Mouse (Mus musculus): ENCODE data around the gene Wdr59.

The Wdr59 gene

GRCm38 (mm10) chr8:111493176-111493575 lies 28.7 kb downstream of the Wdr59 start:
- DNase-seq (ENCODE audit: low read depth, low spot score): no peak

GRCm38 (mm10) chr8:111492508-111492907 lies 29.4 kb downstream of the Wdr59 start:
- no peak for DNase-seq (ENCODE audit: low read depth, low spot score)

DNA sequence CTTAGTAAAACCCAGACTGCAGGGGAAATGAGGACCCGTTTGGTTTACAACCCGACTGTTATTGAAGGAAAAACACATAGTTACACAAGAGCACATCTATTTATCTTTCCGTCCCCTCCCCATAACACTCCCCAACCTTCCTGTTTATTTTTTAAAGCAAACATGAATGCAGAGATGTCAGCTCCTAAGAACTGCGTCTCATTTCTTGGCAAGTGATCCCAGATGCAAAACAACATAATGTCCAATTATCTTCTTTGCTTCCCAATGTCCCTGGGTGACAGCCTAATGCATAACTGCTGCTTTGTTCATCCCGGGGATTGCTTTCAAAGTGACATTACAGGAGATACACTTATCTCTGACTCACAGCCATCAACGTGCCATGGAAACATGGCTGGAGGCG lies 30.7 kb downstream of the Wdr59 start:
- no peak for DNase-seq (ENCODE audit: low read depth, low spot score)

- DNase-seq (ENCODE audit: low read depth, low spot score): no peak
These were observed 31.8 kb downstream of the Wdr59 start for GRCm38 (mm10) chr8:111490034-111490591.

DNA sequence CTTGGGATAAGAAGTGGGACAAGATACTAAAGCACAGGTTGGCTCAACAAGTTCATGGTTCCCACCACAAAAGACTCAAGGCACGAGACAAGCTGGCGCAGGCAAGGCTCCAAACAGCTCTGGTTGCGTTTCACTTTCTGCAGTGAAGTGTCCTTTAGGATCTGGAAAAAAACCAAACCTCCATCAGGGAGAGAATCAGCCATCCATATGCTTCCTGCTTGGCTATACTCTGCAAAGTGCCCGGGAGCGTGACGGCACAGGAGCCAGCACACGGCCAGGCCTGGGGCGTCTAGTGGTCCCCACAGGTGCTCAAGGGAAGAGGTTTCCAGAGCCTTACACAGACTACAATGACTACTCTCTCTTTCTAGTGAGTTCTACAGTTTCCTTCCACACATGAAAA lies 41.2 kb downstream of the Wdr59 start:
- no peak for DNase-seq (ENCODE audit: low read depth, low spot score)

- DNase-seq (ENCODE audit: low read depth, low spot score): no peak
These were observed 44.0 kb downstream of the Wdr59 start for GRCm38 (mm10) chr8:111477761-111478465.

DNA sequence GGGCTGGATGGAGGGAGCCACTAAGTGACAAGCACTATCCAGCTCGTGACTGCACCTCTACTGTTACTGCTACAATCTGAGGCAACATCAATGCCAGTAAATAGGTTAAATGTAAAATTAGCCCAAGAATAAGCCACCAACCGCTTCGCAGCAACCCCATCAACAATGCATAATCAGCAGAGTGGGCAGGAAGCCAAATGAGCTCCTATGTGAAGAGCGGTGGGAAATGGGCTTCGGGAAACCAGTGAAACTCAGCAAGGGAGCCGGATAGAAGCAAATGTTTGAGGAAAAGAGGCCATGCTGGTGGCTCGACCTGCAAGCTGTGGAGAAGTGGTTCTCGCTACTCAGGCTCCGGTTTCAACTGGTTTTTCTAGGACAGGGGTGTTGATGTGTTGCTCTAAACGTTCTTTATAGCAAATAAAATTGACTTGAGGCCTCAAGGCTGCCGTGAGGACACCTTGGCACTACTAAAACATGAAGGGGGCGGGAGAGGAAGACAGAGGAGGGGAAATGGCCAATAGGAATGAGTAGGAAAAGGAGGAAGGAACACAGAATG lies 50.3 kb downstream of the Wdr59 start:
- DNase-seq (ENCODE audit: low read depth, low spot score): no peak

DNA sequence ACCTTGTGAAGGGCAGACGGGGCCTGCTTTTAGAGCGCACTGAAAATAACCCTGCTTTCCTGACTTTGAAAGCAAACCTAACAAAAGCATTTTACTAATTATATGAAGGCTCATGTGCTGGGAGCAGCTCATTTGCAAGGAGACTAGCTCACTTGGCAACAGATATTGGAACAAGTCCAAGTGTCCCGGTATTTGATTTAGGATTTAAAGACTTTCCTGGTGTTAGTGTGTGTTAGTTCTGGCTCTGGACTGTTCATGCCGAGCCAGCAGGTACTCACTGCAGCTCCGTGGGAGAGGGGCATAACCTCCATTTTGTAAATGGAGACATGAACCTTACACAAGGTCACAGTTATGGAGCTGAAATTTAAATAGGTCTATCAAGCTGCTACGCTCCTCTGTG lies 52.9 kb downstream of the Wdr59 start:
- DNase-seq (ENCODE audit: low read depth, low spot score): no peak

DNA sequence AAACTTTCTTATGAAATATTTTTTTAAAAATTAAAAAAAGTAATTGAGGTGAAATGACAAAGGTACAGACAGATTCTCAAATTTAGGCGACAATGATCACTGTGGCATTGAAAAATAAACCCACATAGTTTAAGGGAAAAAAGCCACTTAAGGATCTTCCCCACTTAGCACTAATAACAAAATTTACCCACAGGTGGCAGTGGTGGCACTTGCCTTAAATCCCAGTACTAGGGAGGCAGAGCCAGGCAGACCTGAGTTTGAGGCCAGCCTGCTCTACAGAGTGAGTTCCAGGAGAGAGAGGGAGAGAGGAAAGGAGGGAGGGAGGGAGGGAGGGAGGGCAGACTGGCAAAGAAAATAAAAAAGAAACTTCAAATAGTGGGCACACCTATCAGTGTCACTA lies 56.6 kb downstream of the Wdr59 start:
- DNase-seq (ENCODE audit: low read depth, low spot score): no peak

DNA sequence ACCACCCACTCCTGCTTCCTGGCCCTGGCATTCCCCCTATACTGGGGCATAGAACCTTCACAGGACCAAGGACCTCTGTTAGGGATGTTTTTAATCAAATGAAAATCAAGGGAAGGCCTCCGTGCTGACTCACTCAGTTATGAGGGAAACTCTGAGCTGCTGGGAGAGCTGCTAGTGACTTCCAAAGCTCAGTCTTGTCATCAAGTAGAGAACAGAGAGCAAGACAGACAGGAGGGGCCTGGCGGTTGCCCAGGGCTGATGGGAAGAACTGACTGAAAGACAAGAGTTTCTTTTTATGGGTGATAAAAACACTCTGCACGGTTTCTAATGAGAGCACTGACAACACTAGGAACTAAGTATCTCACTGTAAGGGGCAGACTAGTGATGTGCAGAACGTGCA lies 57.4 kb downstream of the Wdr59 start:
- DNase-seq (ENCODE audit: low read depth, low spot score): no peak

- DNase-seq (ENCODE audit: low read depth, low spot score): no peak
These were observed 72.2 kb downstream of the Wdr59 start for GRCm38 (mm10) chr8:111449671-111450070.

DNA sequence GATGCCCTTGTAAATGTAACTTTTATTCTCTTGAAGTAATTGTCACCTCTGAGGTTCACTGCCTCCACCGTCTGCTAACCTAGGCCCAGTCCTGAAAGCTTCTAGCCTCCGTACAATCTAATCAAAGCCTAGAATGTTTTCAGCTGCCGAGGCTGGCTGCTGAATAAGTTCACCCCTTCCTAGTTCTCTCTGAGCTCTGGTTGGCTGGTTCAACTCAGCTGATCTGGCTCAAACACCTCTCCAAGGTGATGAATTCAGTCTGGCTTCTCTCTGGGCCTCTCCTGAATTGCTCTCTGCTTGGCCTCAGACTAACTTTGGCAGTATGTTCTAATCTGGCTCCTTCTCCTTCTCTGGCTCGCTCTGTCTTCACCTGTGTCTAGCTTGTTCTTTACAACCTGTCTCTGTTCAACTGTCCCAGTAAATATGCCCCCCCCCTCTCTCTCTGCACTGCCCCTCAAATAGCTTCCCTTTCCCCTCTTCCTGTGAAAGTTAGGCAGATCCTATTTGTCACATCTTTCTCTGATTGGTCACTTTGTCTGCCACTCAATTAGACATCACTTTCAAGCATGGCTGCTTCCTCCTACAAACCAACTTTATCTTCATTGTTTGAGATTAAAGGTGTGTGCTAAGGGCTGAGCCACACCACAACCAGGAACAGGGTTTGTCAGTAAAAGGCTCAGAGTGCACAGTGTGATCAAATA lies 75.8 kb downstream of the Wdr59 start:
- peak; percentile 40 for DNase-seq (ENCODE audit: low read depth, low spot score)

DNA sequence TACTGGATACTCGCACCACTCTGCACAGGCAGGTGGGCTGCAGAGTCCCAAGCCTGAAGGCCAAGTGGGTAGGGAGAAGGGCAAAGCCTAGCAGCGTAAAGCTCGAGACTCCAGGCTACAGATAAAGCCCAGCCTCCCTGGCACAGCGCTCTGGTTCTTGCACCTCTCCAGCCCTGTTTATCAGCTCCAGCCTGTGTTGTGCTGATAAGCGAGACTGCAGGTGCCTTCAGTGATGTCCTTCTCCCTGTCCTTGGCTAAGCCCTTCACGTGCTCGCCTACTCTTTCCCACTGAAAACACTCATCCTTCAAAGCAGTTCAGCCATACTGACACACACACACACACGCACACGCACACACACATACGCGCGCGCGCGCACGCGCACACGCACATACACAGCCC lies 76.3 kb downstream of the Wdr59 start:
- DNase-seq (ENCODE audit: low read depth, low spot score): peak; percentile 20

GRCm38 (mm10) chr8:111444245-111444644 lies 77.6 kb downstream of the Wdr59 start:
- no peak for DNase-seq (ENCODE audit: low read depth, low spot score)

DNA sequence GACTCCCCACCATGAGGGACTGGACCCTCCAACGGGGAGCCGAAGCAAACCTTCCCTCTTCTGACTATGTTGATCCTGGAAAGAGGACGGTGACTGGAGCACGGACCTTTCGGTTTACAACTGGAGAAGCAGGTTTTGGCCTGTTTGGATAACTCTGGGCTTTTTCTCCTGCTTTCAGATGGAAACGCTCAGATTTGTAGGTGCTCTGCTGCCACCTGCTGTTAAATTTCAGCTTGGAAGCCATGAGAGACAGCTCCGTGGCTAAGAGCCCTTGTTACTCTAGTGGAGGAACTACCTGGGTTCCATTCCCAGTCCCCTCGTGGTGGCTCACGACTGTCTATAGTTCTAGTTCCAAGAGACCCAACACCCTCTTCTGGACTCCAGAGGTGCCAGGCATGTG lies 82.7 kb downstream of the Wdr59 start:
- DNase-seq (ENCODE audit: low read depth, low spot score): peak; percentile 80

DNA sequence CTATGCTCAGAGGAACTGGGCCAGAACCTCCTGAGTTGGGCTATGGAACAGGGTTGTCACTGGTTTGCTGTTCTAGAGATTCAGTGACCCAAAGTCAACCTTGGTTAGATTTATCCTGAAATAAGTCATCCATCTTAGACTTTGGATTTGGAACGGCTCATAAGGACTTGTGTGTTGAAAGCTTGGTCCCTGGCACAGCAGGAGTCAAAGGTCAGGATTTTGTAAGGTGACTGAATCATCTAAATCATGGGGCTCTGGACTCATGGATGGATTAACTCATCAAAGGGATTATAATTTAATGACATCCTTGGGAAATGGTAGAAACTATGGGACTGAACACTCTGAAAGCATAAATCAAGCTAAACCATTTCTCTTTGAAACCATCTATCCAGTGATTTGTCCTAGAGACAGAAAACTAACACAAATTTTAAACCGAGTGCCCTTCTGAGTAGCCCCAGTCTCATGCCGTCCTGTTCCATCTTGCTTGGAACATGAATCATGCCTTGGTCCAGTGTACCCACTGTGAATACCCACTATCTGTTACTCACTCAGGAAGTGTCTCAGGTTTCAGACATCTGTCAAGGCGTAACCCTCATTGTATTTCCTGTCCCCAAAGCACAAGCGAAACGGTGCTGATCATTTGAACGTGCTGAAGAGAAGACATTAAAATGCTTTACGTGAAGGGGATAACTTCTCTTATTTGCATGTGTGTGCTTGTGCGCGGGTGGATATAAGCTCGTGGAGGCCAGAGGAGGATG lies 86.6 kb downstream of the Wdr59 start:
- DNase-seq (ENCODE audit: low read depth, low spot score): no peak

- DNase-seq (ENCODE audit: low read depth, low spot score): no peak
These were observed 97.2 kb downstream of the Wdr59 start for GRCm38 (mm10) chr8:111424646-111425045.

DNA sequence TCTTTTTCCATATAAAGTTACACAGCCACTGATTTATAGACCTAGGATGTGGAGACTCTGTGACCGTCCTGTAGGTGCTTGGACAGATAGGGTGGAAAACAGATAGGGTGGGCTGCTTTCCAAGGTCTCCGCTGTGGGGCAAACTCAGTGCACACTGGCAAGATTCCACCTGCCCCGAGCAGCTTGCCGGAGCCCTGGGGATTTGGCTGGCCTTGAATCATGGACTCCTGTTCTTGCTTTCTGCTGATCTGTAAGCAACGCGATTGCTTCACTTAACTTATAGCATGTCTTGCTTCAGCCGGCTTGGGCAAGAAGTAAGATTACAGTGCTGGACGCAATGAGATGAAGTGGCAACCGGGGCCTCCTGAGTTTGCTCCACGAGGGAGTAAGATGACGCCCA lies 97.7 kb downstream of the Wdr59 start:
- DNase-seq (ENCODE audit: low read depth, low spot score): no peak

DNA sequence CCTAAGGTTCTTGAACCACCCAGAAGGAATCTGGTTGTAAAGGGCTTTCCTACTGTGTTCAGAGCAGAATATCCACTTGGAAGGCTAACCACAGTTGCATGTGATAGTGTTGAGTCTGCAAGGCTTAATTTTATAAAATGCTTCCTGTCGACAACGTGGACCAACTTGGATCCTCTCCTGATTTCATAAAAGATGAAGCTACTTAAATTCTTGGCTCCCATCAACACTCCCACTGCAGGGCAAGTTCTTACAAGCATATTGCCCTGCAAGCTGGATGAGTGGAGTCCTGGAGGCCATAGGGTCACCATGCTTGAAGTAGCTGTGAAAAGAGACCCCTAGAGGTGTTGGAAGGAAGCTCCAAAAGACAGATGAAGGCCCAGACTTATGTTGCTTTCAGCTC lies 99.3 kb downstream of the Wdr59 start:
- no peak for DNase-seq (ENCODE audit: low read depth, low spot score)

DNA sequence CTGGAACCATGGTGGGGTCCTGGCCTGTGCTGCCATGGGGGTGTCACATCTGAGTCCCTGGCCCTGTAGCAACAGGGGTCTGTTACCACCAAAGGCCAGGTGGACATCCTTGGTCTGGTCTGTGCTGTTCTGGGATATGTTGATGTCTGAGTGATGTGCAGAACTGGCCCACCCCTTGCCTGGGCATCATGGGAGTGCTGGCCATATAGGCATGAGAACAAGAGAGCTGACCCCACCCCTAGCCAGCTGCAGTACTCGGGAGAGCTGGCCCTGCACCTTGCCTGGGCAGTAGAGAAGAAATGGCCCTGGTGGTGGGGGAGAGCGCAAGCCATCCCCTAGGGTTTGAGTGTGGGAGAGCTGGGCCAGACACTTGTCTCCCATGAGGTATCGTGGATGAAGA lies 102.7 kb downstream of the Wdr59 start:
- DNase-seq (ENCODE audit: low read depth, low spot score): no peak

- no peak for DNase-seq (ENCODE audit: low read depth, low spot score)
These were observed 103.3 kb downstream of the Wdr59 start for GRCm38 (mm10) chr8:111418601-111419000.

- DNase-seq (ENCODE audit: low read depth, low spot score): no peak
These were observed 104.7 kb downstream of the Wdr59 start for GRCm38 (mm10) chr8:111417222-111417621.

Data from WW6 (cell line).